Mouse (Mus musculus): Measurements from ENCODE around the gene Wdr53. TPM values are rescaled to one million over a fixed set of nuclear protein-coding genes. Genes with fewer than 3 reads are reported as not detected.

Gene Wdr53
- total and polyA plus RNA-seq, 3 experiments, result 18.0 to 20.9 TPM; not detected in 1

GRCm38 (mm10) chr16:32282608-32283007 is 35.6 kb downstream of the Wdr53 start:
- Histone ChIP-seq H3K27ac (ENCODE audit: control insufficient read depth, low read depth, low read length) (no peak overlapping the region), H3K4me1 (ENCODE audit: control insufficient read depth in 1 of 2, insufficient read depth in 2 of 2, low read length in 2 of 2) (no peaks in the 10 kb centered on the region; a peak in 1 of 4 replicates), H3K9me3 (replicated peaks; ENCODE audit: insufficient read depth, low read length) (no peaks in the 10 kb centered on the region), H3K27me3 (ENCODE audit: control insufficient read depth in 1 of 2, insufficient read depth in 2 of 2, low read length in 2 of 2) (no peaks in the 10 kb centered on the region), H3K9ac (ENCODE audit: control insufficient read depth, low read depth, low read length, poor library complexity, severe bottlenecking) (no peak overlapping the region), H3K4me3 (ENCODE audit: control insufficient read depth in 1 of 2, insufficient read depth in 1 of 2, low read depth in 2 of 2, low read length in 2 of 2) (no peak overlapping the region), H3K79me2 (ENCODE audit: control insufficient read depth, insufficient read depth, low read length, poor library complexity) (peaks cover 32% of the 10 kb centered on the region), H3K36me3 (ENCODE audit: control insufficient read depth in 1 of 2, insufficient read depth in 2 of 2, low read length in 2 of 2) (peaks cover 11 to 28% of the 10 kb centered on the region in 2 experiments)
- no peak for DNase-seq (ENCODE audit: low read depth, low spot score)
- TF ChIP-seq USF2 (IDR thresholded peaks at IDR 0.05; ENCODE audit: borderline replicate concordance in 1 of 2, insufficient read depth in 1 of 2, low read depth in 1 of 2, low read length in 2 of 2) (no peak), BHLHE40 (IDR thresholded peaks at IDR 0.05; ENCODE audit: borderline replicate concordance, low read depth, low read length) (no peak), MYC (IDR thresholded peaks at IDR 0.05; ENCODE audit: low read depth, low read length) (no peak), POLR2AphosphoS2 (IDR thresholded peaks at IDR 0.05; ENCODE audit: low read length) (no peak), MEF2A (IDR thresholded peaks at IDR 0.05; ENCODE audit: extremely low read depth, insufficient replicate concordance, low read depth, low read length, poor library complexity, severe bottlenecking) (no peak), TCF12 (IDR thresholded peaks at IDR 0.05; ENCODE audit: low read depth, low read length) (no peak), JUND (IDR thresholded peaks at IDR 0.05; ENCODE audit: low read depth, low read length) (no peak), KAT2A (conservative IDR thresholded peaks at IDR 0.05; ENCODE audit: low read depth, low read length) (no peak), POLR2A (IDR thresholded peaks at IDR 0.05; ENCODE audit: control insufficient read depth in 1 of 2, insufficient read depth in 1 of 2, low read depth in 1 of 2, low read length in 2 of 2, poor library complexity in 1 of 2) (no peak), CTCF (IDR thresholded peaks at IDR 0.05 in 2 of 3, conservative IDR thresholded peaks at IDR 0.05 in 1 of 3; ENCODE audit: control insufficient read depth in 1 of 3, insufficient read depth in 1 of 3, low read depth in 2 of 3, low read length in 3 of 3, poor library complexity in 1 of 3, severe bottlenecking in 1 of 3) (no peak), ELF1 (IDR thresholded peaks at IDR 0.05; ENCODE audit: low read depth, low read length) (no peak), MYB (IDR thresholded peaks at IDR 0.05; ENCODE audit: low read depth, low read length) (no peak), ZNF384 (IDR thresholded peaks at IDR 0.05; ENCODE audit: low read depth, low read length) (no peak), SMC3 (IDR thresholded peaks at IDR 0.05; ENCODE audit: low read depth, low read length) (no peak), USF1 (IDR thresholded peaks at IDR 0.05; ENCODE audit: low read depth, low read length) (no peak), RAD21 (IDR thresholded peaks at IDR 0.05; ENCODE audit: low read depth, low read length) (no peak), CHD1 (IDR thresholded peaks at IDR 0.05; ENCODE audit: low read depth, low read length) (no peak), HCFC1 (IDR thresholded peaks at IDR 0.05; ENCODE audit: low read depth, low read length) (no peak), MAZ (IDR thresholded peaks at IDR 0.05; ENCODE audit: low read depth, low read length) (no peak), CHD2 (IDR thresholded peaks at IDR 0.05; ENCODE audit: low read length) (no peak)

GRCm38 (mm10) chr16:32291821-32292220 is 44.8 kb downstream of the Wdr53 start:
- Histone ChIP-seq H3K27me3 (ENCODE audit: control insufficient read depth in 1 of 2, insufficient read depth in 2 of 2, low read length in 2 of 2) (no peaks in the 10 kb centered on the region), H3K79me2 (ENCODE audit: control insufficient read depth, insufficient read depth, low read length, poor library complexity) (0 out of 2 replicates have a peak, but pooled peaks cover 2% of the 10 kb centered on the region), H3K4me3 (ENCODE audit: control insufficient read depth in 1 of 2, insufficient read depth in 1 of 2, low read depth in 2 of 2, low read length in 2 of 2) (no peak overlapping the region), H3K36me3 (ENCODE audit: control insufficient read depth in 1 of 2, insufficient read depth in 2 of 2, low read length in 2 of 2) (peaks cover 0 to 46% of the 10 kb centered on the region in 2 experiments; a peak in 2 of 4 replicates), H3K4me1 (ENCODE audit: control insufficient read depth in 1 of 2, insufficient read depth in 2 of 2, low read length in 2 of 2) (no peaks in the 10 kb centered on the region), H3K27ac (ENCODE audit: control insufficient read depth, low read depth, low read length) (no peak overlapping the region), H3K9me3 (replicated peaks; ENCODE audit: insufficient read depth, low read length) (no peaks in the 10 kb centered on the region), H3K9ac (ENCODE audit: control insufficient read depth, low read depth, low read length, poor library complexity, severe bottlenecking) (no peak overlapping the region)
- TF ChIP-seq ZNF384 (IDR thresholded peaks at IDR 0.05; ENCODE audit: low read depth, low read length) (no peak), TCF12 (IDR thresholded peaks at IDR 0.05; ENCODE audit: low read depth, low read length) (no peak), SMC3 (IDR thresholded peaks at IDR 0.05; ENCODE audit: low read depth, low read length) (no peak), NRF1 (IDR thresholded peaks at IDR 0.05; ENCODE audit: insufficient read depth, low read depth, low read length, poor library complexity, severe bottlenecking) (no peak), ZC3H11A (IDR thresholded peaks at IDR 0.05; ENCODE audit: low read depth, low read length) (no peak), ETS1 (IDR thresholded peaks at IDR 0.05; ENCODE audit: low read depth, low read length) (no peak), MYB (IDR thresholded peaks at IDR 0.05; ENCODE audit: low read depth, low read length) (no peak), GABPA (IDR thresholded peaks at IDR 0.05; ENCODE audit: low read depth, low read length) (no peak), E2F4 (IDR thresholded peaks at IDR 0.05; ENCODE audit: borderline replicate concordance, low read depth, low read length) (no peak), MYC (IDR thresholded peaks at IDR 0.05; ENCODE audit: low read depth, low read length) (no peak), RCOR1 (IDR thresholded peaks at IDR 0.05; ENCODE audit: low read depth, low read length) (no peak), GATA1 (IDR thresholded peaks at IDR 0.05; ENCODE audit: low read depth, low read length) (no peak), CTCF (IDR thresholded peaks at IDR 0.05 in 2 of 3, conservative IDR thresholded peaks at IDR 0.05 in 1 of 3; ENCODE audit: control insufficient read depth in 1 of 3, insufficient read depth in 1 of 3, low read depth in 2 of 3, low read length in 3 of 3, poor library complexity in 1 of 3, severe bottlenecking in 1 of 3) (no peak), MAZ (IDR thresholded peaks at IDR 0.05; ENCODE audit: low read depth, low read length) (no peak), JUND (IDR thresholded peaks at IDR 0.05; ENCODE audit: low read depth, low read length) (no peak), MAX (IDR thresholded peaks at IDR 0.05; ENCODE audit: low read length) (no peak), KAT2A (conservative IDR thresholded peaks at IDR 0.05; ENCODE audit: low read depth, low read length) (no peak), POLR2A (IDR thresholded peaks at IDR 0.05; ENCODE audit: control insufficient read depth in 1 of 2, insufficient read depth in 1 of 2, low read depth in 1 of 2, low read length in 2 of 2, poor library complexity in 1 of 2) (no peak), CHD2 (IDR thresholded peaks at IDR 0.05; ENCODE audit: low read length) (no peak)
- no peak for DNase-seq (ENCODE audit: low read depth, low spot score)

All from MEL (cell line).